Mouse (Mus musculus): ENCODE data around the gene Sipa1l2.
A peak's percentile ranks its signal among the peaks of the same experiment; 100 is the strongest.

Gene Sipa1l2

GRCm38 (mm10) chr8:125471374-125471773, 98.2 kb downstream of the Sipa1l2 start:
- no peak for DNase-seq (ENCODE audit: low read depth, low spot score)

- no peak for DNase-seq (ENCODE audit: low read depth, low spot score)
These were observed 104.3 kb downstream of the Sipa1l2 start for GRCm38 (mm10) chr8:125465156-125465821.

GRCm38 (mm10) chr8:125462901-125463300, 106.7 kb downstream of the Sipa1l2 start:
- no peak for DNase-seq (ENCODE audit: low read depth, low spot score)

- no peak for DNase-seq (ENCODE audit: low read depth, low spot score)
These were observed 108.1 kb downstream of the Sipa1l2 start for GRCm38 (mm10) chr8:125461504-125461903.

- peak; percentile 94 for DNase-seq (ENCODE audit: low read depth, low spot score)
These were observed 109.0 kb downstream of the Sipa1l2 start for GRCm38 (mm10) chr8:125460602-125461001.

GRCm38 (mm10) chr8:125449048-125449447, 120.6 kb downstream of the Sipa1l2 start:
- no peak for DNase-seq (ENCODE audit: low read depth, low spot score)

- no peak for DNase-seq (ENCODE audit: low read depth, low spot score)
These were observed 122.1 kb downstream of the Sipa1l2 start for GRCm38 (mm10) chr8:125447543-125447942.

- DNase-seq (ENCODE audit: low read depth, low spot score), result no peak
These were observed 123.4 kb downstream of the Sipa1l2 start for GRCm38 (mm10) chr8:125446236-125446635.

GRCm38 (mm10) chr8:125445225-125445609, 124.4 kb downstream of the Sipa1l2 start:
- no peak for DNase-seq (ENCODE audit: low read depth, low spot score)

GRCm38 (mm10) chr8:125444457-125445224, 125.0 kb downstream of the Sipa1l2 start:
- no peak for DNase-seq (ENCODE audit: low read depth, low spot score)

- no peak for DNase-seq (ENCODE audit: low read depth, low spot score)
These were observed 134.1 kb downstream of the Sipa1l2 start for GRCm38 (mm10) chr8:125435320-125436100.

- no peak for DNase-seq (ENCODE audit: low read depth, low spot score)
These were observed 135.5 kb downstream of the Sipa1l2 start for GRCm38 (mm10) chr8:125434151-125434550.

- DNase-seq (ENCODE audit: low read depth, low spot score), result peak; percentile 66
These were observed 138.3 kb downstream of the Sipa1l2 start for GRCm38 (mm10) chr8:125431321-125431720.

- no peak for DNase-seq (ENCODE audit: low read depth, low spot score)
These were observed 138.8 kb downstream of the Sipa1l2 start for GRCm38 (mm10) chr8:125430796-125431195.

- no peak for DNase-seq (ENCODE audit: low read depth, low spot score)
These were observed 140.5 kb downstream of the Sipa1l2 start for GRCm38 (mm10) chr8:125428979-125429690.

- DNase-seq (ENCODE audit: low read depth, low spot score), result no peak
These were observed 145.7 kb downstream of the Sipa1l2 start for GRCm38 (mm10) chr8:125423861-125424260.

GRCm38 (mm10) chr8:125419202-125419830, 150.3 kb downstream of the Sipa1l2 start:
- no peak for DNase-seq (ENCODE audit: low read depth, low spot score)

GRCm38 (mm10) chr8:125416146-125416545, 153.5 kb downstream of the Sipa1l2 start:
- no peak for DNase-seq (ENCODE audit: low read depth, low spot score)

GRCm38 (mm10) chr8:125414651-125415050, 155.0 kb downstream of the Sipa1l2 start:
- DNase-seq (ENCODE audit: low read depth, low spot score), result no peak

- DNase-seq (ENCODE audit: low read depth, low spot score), result no peak
These were observed 156.4 kb downstream of the Sipa1l2 start for GRCm38 (mm10) chr8:125413001-125413909.
